Mouse (Mus musculus) adipocyte (in vitro differentiated cells): ENCODE results near the gene Uba52.

Source experiments
- DNase-seq: peaks from one replicate; pipeline ENCODE4 v3.0.0-alpha.2; 2016; ENCODE audit warnings: low spot score

The Uba52 gene

GRCm38 (mm10) chr8:70510228-70510915 lies at the start of gene Uba52:
Gene Uba52 (minus strand): TSS chr8:70510801.
- peak; percentile 99 for DNase-seq

GRCm38 (mm10) chr8:70560096-70560495 lies 49.5 kb upstream of the Uba52 start:
- DNase-seq, result peak; percentile 59

GRCm38 (mm10) chr8:70558983-70559382 lies 48.4 kb upstream of the Uba52 start:
- no peak for DNase-seq

- no peak for DNase-seq
Measured at GRCm38 (mm10) chr8:70558334-70558733, 47.7 kb upstream of the Uba52 start.

GRCm38 (mm10) chr8:70555079-70555747 lies 44.6 kb upstream of the Uba52 start:
- no peak for DNase-seq

GRCm38 (mm10) chr8:70553740-70554139 lies 43.1 kb upstream of the Uba52 start:
- peak; percentile 89 for DNase-seq

GRCm38 (mm10) chr8:70552836-70553235 lies 42.2 kb upstream of the Uba52 start:
- DNase-seq, result no peak

- no peak for DNase-seq
Measured at GRCm38 (mm10) chr8:70551558-70552161, 41.1 kb upstream of the Uba52 start.

GRCm38 (mm10) chr8:70549412-70550184 lies 39.0 kb upstream of the Uba52 start:
- no peak for DNase-seq

- no peak for DNase-seq
Measured at GRCm38 (mm10) chr8:70547762-70548161, 37.2 kb upstream of the Uba52 start.

GRCm38 (mm10) chr8:70546412-70546811 lies 35.8 kb upstream of the Uba52 start:
- DNase-seq, result no peak

GRCm38 (mm10) chr8:70544200-70544687 lies 33.6 kb upstream of the Uba52 start:
- DNase-seq, result peak; percentile 97

- DNase-seq, result peak; percentile 56
Measured at GRCm38 (mm10) chr8:70541081-70541480, 30.5 kb upstream of the Uba52 start.

GRCm38 (mm10) chr8:70540507-70541071 lies 30.0 kb upstream of the Uba52 start:
- peak; percentile 47 for DNase-seq

GRCm38 (mm10) chr8:70540013-70540506 lies 29.5 kb upstream of the Uba52 start:
- DNase-seq, result no peak

- peak; percentile 100 for DNase-seq
Measured at GRCm38 (mm10) chr8:70539077-70539813, 28.6 kb upstream of the Uba52 start, which contains the start of gene Ell. Gene Ell (plus strand): TSS chr8:70539457.

GRCm38 (mm10) chr8:70538633-70539076 lies 28.1 kb upstream of the Uba52 start:
- peak; percentile 100 for DNase-seq

- peak; percentile 87 for DNase-seq
Measured at GRCm38 (mm10) chr8:70538024-70538579, 27.5 kb upstream of the Uba52 start.

- no peak for DNase-seq
Measured at GRCm38 (mm10) chr8:70535701-70536100, 25.1 kb upstream of the Uba52 start.

GRCm38 (mm10) chr8:70535221-70535620 lies 24.6 kb upstream of the Uba52 start:
- DNase-seq, result no peak
